Mouse (Mus musculus): ENCODE results near the gene Slc26a11.
"Not testable (repeated sequence)": the region's sequence is repeated elsewhere in the genome, so short reads cannot be mapped to it uniquely, and the experiment has no call there.

The Slc26a11 gene

GRCm38 (mm10) chr11:119359089-119359488 is 3.7 kb downstream of the Slc26a11 start:
- DNase-seq (ENCODE audit: low read depth, low spot score), result no peak

DNA sequence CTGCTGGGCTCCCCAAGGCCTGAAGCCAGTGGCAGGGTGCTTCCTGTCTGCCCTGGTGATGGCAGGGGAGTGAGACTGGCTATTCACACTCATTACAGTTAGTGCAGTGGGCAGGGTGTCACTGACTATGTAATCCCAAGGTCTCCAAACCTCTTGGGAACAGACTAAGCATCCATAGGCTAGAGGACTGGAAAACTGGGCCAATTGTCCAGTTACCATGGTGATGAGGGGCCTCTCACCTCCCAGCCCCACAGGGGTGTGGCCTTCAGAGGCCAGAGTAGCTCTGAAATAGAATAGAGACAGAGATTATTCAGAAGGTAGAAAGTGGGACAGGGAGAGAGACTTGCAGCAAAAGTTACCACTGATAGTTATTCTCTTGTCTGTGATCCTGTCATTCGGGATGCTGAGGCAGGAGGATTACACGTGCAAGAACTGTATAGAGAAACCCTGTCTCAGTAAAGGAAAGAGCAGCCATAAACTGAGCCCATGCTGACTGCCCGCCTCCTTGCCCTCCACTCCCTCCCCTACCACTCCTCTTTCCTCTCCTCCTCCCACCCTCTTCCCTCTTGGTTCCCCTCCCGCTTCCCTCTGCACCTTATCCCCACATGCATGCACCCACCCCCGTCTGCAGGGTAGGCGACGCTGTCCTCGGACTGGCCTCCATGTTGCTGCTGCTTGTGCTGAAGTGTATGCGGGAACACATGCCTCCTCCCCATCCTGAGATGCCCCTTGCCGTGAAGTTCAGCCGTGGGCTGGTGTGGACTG is 7.6 kb downstream of the Slc26a11 start:
- peak; percentile 49 for DNase-seq (ENCODE audit: low read depth, low spot score)

- DNase-seq (ENCODE audit: low read depth, low spot score), result peak; percentile 82
These were observed 8.3 kb downstream of the Slc26a11 start for GRCm38 (mm10) chr11:119363534-119364145.

- no peak for DNase-seq (ENCODE audit: low read depth, low spot score)
These were observed 20.1 kb downstream of the Slc26a11 start for GRCm38 (mm10) chr11:119375425-119375824.

DNA sequence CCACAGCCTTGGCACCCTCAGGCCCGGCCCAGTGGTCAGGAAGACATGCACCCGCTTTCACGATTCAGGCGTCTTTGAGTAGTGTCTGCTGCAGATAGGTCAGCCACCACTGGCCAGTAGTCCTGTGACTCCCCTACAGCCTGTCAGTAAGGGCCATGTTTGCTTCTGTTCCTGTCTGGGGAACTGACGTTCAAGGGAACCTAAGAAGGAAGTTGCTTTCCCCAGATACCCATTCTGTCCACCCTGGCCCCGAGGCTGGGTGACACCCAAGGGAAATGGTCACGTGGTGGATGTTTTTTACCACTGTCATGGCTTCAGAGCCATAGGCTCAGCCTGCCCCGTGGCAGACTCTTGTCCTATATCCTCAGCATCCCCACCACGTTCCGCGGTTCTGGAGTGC is 22.0 kb downstream of the Slc26a11 start:
- DNase-seq (ENCODE audit: low read depth, low spot score), result no peak

- peak; percentile 51 for DNase-seq (ENCODE audit: low read depth, low spot score)
These were observed 23.2 kb downstream of the Slc26a11 start for GRCm38 (mm10) chr11:119378551-119378950.

DNA sequence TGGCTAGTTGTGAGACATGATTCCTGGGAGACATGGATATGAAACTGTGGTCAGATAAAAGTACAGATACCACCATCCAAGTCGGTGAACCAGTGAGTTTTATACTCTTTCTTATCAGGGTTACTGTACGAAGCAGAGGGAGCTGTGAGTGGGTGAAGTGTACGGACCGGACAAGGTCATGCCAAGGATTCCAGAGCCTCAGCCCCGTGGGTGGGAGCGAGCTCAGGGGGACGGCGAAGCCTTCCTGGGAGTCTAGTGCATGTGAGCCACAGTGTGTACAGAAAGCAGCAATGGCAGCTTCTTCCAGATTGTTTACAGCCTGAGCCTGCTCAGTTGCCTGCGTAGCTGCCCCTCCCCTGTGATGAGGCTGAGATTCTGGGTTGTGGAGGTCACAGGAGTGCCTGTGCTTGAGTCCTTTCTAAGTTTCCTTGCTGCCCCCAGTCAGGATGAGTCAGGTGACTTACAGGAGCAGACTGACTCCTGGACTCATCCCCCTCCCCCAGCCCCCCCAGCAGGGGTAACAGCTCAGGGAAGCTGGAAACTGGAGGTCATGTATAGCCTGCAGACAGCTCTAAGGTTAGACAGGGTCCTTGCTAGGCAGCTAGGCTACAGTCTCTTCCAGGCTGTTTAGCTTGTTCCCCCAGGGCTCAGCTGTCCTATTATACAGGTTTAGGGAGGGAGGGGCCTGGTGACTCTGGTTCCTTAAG is 26.4 kb downstream of the Slc26a11 start:
- peak; percentile 58 for DNase-seq (ENCODE audit: low read depth, low spot score)

- no peak for DNase-seq (ENCODE audit: low read depth, low spot score)
These were observed 27.0 kb downstream of the Slc26a11 start for GRCm38 (mm10) chr11:119382338-119382850.

GRCm38 (mm10) chr11:119384904-119385303 is 29.5 kb downstream of the Slc26a11 start:
- DNase-seq (ENCODE audit: low read depth, low spot score), result no peak

DNA sequence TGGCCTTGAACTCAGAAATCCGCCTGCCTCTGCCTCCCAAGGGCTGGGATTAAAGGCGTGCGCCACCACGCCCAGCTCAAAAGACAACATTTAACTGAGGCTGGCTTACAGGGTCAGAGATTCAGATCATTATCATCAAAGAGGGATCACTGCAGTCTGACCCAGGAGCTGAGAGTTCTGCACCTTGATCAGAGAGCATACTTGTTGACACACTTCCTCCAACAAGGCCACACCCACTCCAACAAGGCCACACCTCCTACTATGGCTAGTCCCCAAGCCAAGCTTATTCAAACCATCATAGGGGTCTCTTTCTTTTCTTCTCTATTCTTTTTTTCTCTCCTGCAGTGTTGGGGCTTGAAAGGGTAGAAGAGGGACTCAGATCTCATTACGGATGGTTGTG is 30.9 kb downstream of the Slc26a11 start:
- DNase-seq (ENCODE audit: low read depth, low spot score), result peak; percentile 76

DNA sequence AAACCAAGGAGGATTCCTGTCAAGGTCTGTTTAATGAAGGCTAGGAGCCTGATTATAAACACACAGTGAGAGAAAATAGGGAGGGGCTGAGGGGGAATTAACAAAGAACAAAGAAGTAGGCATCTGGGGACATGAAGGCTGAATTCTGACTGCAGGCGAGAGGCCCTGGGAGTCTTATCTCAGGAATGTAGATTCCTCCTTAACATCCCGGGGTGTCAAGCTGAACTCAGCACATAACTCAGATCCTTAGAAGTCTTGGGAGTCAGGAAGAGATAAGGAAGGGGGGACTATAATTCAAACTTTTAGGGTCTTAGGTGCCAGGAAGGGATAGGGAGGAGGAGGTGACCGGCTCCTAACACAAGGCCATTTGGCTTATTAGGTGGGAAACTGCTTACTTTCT is 31.9 kb downstream of the Slc26a11 start:
- DNase-seq (ENCODE audit: low read depth, low spot score), result not testable (repeated sequence)

DNA sequence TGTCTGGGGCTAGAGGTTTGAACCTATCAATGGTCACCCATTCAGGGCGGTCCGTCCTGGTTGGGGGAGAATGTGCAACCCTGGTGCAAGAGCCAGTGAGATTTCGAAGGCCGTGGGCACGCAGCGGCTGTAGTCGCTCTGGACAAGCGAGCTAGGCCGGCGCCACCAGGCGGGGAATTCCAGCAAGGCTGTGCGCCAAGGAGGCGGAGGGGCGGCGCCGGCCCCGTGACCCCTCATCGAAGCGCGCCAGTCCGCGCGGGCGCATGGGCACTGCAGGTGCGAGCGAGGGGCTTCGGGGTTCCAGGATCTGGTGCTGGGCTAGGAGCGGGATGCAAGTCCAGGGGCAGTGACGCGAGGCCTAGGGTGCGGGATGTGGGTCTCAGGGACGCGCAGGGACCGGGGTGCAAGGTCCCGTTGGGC is 34.5 kb downstream of the Slc26a11 start:
- DNase-seq (ENCODE audit: low read depth, low spot score), result peak; percentile 73

- DNase-seq (ENCODE audit: low read depth, low spot score), result peak; percentile 23
These were observed 35.2 kb downstream of the Slc26a11 start for GRCm38 (mm10) chr11:119390271-119391231.

- DNase-seq (ENCODE audit: low read depth, low spot score), result peak; percentile 16
These were observed 36.1 kb downstream of the Slc26a11 start for GRCm38 (mm10) chr11:119391386-119392000.

DNA sequence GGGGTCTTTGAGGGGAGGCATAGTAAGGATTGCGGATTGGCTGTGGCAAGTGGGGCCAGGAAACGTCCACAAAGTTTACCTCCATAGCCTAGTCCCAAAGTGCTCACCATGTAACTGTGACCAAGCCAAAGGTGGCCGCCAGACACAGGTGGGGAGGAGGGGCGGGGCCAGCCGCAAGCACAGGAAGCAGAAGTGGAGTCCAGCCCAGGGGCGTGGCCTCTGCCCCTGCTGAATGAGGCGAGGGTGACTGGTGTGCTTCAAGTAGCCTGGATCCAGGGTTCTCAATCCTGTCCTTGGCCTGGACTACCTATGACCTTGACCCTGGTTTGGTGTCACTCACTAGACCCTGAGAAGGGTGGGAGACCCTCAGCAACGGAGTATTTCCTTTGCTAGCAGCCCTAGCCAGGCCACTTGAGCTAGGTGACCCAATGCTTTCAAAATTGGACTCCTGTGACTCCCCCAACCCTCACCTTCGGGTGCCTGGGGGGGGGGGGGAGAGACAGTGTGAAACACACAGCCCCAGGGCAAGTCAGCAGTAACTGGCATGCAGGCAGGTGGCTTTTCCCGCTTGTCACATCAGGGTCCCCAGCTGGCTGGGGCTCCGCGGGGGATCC is 36.8 kb downstream of the Slc26a11 start:
- peak; percentile 90 for DNase-seq (ENCODE audit: low read depth, low spot score)

DNA sequence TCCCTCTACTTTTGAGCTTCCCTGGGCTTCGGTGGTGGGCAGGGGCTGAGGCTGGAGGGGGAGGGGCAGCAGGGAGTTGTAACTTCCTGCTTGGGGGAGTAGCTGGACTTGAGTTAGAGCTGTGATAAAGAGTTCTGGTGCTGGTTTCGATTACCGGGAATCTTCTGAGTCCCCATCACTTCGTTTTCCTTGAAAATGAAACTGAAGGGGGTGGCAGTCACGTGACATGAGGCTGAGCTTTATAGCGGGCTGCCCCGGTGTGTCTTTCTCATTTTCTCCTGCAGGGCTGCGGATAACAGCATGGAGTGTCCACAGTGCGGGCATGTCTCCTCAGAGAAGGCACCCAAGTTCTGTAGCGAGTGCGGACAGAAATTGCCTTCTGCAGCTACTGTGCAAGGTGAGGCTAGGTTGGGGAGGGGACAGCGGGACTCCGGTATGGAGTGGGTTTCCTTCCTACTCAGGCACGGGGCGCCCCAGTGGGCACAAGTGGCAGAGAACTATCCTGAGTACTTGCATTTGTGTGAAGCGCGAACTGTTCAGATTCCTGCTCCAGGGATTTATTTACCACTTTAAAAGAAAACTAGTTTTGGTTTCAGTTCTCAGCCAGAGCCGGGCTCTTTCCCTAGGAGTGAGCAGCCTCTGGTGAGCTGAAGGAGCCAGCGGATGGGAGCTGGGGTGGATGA is 37.6 kb downstream of the Slc26a11 start, which contains the start of gene Rnf213:
Rnf213 (plus strand) TSS at position 301 of the 683 bp plus-strand sequence.
- DNase-seq (ENCODE audit: low read depth, low spot score), result peak; percentile 62

DNA sequence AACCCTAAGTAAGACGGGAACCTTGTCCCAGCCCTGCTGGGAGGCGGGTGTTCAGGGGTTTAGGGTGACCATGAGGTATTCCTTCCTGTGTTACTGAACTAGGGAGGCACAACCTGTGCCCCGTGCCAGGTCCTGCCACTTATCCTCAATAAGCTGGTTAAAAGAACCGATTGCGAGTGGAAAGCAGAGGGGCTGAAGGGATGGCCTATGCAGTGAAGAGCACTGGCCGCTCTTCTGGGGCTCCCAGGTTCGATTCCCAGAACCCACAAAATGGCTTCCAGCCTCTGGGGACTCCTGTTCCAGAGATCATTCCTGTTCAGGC is 38.1 kb downstream of the Slc26a11 start:
- no peak for DNase-seq (ENCODE audit: low read depth, low spot score)

- DNase-seq (ENCODE audit: low read depth, low spot score), result no peak
These were observed 38.9 kb downstream of the Slc26a11 start for GRCm38 (mm10) chr11:119394210-119394609.

DNA sequence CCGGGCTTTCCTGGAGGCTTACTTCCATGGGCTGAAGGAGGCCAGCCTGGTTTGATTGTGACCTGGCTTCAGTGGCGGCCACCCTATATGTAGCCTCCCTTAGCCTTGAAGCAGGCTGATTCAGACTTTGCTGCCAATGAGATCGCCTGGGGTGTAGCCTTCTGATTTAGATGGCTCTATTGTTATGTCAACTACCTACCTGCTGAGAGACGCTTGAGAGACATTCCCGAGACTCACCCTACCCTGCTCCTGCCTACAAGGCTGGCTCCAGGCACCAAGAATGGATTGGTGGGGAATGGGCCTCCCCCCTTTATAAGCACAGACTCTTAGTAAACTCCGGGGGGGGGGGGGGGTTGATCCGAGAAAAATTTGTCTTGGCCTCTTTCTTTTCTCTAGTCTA is 40.0 kb downstream of the Slc26a11 start:
- DNase-seq (ENCODE audit: low read depth, low spot score), result peak; percentile 98

GRCm38 (mm10) chr11:119395931-119396330 is 40.6 kb downstream of the Slc26a11 start:
- peak; percentile 64 for DNase-seq (ENCODE audit: low read depth, low spot score)

All from R1 (cell line).